Mouse (Mus musculus) stomach, embryonic 15.5 days (tissue): Measurements from ENCODE around the gene Sox15. TPM values are rescaled to one million over a fixed set of nuclear protein-coding genes. Genes with fewer than 3 reads are reported as not detected.
"Not testable (repeated sequence)": the region's sequence is repeated elsewhere in the genome, so short reads cannot be mapped to it uniquely, and the experiment has no call there.

Experiments
- ATAC-seq: fragments of 200-750 bp; cut with Nextera tagmentation; 2 replicates; pipeline ENCODE4 v1.8.0; 2017; ENCODE audit warnings: low read depth, moderate number of reproducible peaks, moderate TSS enrichment; ENCODE audit not compliant: insufficient read depth, low FRiP score
- H3K27ac ChIP-seq: fragments of 300-500 bp; sonication (generic); 2 replicates; pipeline ENCODE4 v1.5.1; 2015; ENCODE audit warnings: mild to moderate bottlenecking, inconsistent platforms
- H3K27me3 ChIP-seq: fragments of 300-500 bp; sonication (generic); replicated peaks from 2 replicates; pipeline ENCODE4 v1.6.1; 2015; ENCODE audit warnings: inconsistent platforms
- H3K36me3 ChIP-seq: fragments of 300-500 bp; sonication (generic); 2 replicates; pipeline ENCODE4 v1.6.1; 2015; ENCODE audit warnings: inconsistent platforms
- H3K4me1 ChIP-seq: fragments of 300-500 bp; sonication (generic); 2 replicates; pipeline ENCODE4 v1.6.1; 2015; ENCODE audit warnings: inconsistent platforms
- H3K4me2 ChIP-seq: fragments of 300-500 bp; sonication (generic); 2 replicates; pipeline ENCODE4 v1.6.1; 2015; ENCODE audit warnings: mild to moderate bottlenecking, inconsistent platforms
- H3K4me3 ChIP-seq: fragments of 300-500 bp; sonication (generic); replicated peaks from 2 replicates; pipeline ENCODE4 v1.5.1; 2015; ENCODE audit warnings: inconsistent platforms
- H3K9ac ChIP-seq: fragments of 300-500 bp; sonication (generic); 2 replicates; pipeline ENCODE4 v1.6.1; 2015; ENCODE audit warnings: inconsistent platforms
- H3K9me3 ChIP-seq: fragments of 300-500 bp; sonication (generic); 2 replicates; pipeline ENCODE4 v1.6.1; 2016; ENCODE audit warnings: inconsistent platforms
- WGBS: fragments of 180-500 bp; shearing (Covaris S2); methylation state at CpG from one replicate; pipeline ENCODE4 v1.1.7; 2015; 5-methylcytosine and 5-hydroxymethylcytosine counted together
- polyA plus RNA-seq: library from polyadenylated mRNA; unstranded; fragments of >200 nt; fragmentation: Nextera tagmentation; extraction: Ambion mirVana; gene quantifications from 2 replicates; pipeline ENCODE4 v1.2.1, GENCODE M21; 2015

Sox15 gene
- 3.7 and 6.0 TPM in 2 replicates for polyA plus RNA-seq

- H3K4me1 ChIP-seq: peaks cover 20% of the 10 kb centered on the region
- peak within 1 kb of the TSS; percentile 86 for H3K27ac ChIP-seq
- H3K9me3 ChIP-seq: no peaks in the 10 kb centered on the region
- peak within 1 kb of the TSS; percentile 40 for H3K4me2 ChIP-seq
- H3K27me3 ChIP-seq: no peaks in the 10 kb centered on the region
- H3K4me3 ChIP-seq: peak within 1 kb of the TSS; percentile 22
- H3K9ac ChIP-seq: peak within 1 kb of the TSS; percentile 5; the same call in 1 of the 2 replicates
- WGBS: 21% methylated on average over 34 of the region's 34 CpGs
- ATAC-seq: peak; percentile 65; the same call in 1 of the 2 replicates
- peaks cover 45% of the 10 kb centered on the region for H3K36me3 ChIP-seq
These were observed at the start of gene Sox15 for GRCm38 (mm10) chr11:69655264-69656064. Sox15 (plus strand) TSS chr11:69655314.

- Histone ChIP-seq H3K4me3 (peak within 1 kb of the TSS; percentile 59), H3K9ac (peak within 1 kb of the TSS; percentile 62), H3K4me2 (peak within 1 kb of the TSS; percentile 91), H3K4me1 (peaks cover 23% of the 10 kb centered on the region), H3K27ac (peak within 1 kb of the TSS; percentile 51), H3K9me3 (no peaks in the 10 kb centered on the region), H3K27me3 (peaks cover 10% of the 10 kb centered on the region; the same call in 1 of the 2 replicates), H3K36me3 (no peaks in the 10 kb centered on the region)
- WGBS: 3% methylated on average over 32 of the region's 32 CpGs
- ATAC-seq: peak; percentile 86
These were observed 49.2 kb upstream of the Sox15 start, which contains the start of gene Atp1b2 for GRCm38 (mm10) chr11:69605726-69606490. Atp1b2 (minus strand) TSS chr11:69605942.

GRCm38 (mm10) chr11:69606491-69606795 lies 48.7 kb upstream of the Sox15 start:
- ATAC-seq: no peak
- peaks cover 18% of the 10 kb centered on the region for H3K4me1 ChIP-seq
- 63% methylated on average over 2 of the region's 2 CpGs for WGBS
- no peak overlapping the region for H3K27ac ChIP-seq
- H3K9me3 ChIP-seq: no peaks in the 10 kb centered on the region
- H3K27me3 ChIP-seq: peaks cover 10% of the 10 kb centered on the region; the same call in 1 of the 2 replicates
- H3K9ac ChIP-seq: no peak overlapping the region
- peak overlapping the region; percentile 91 for H3K4me2 ChIP-seq
- H3K4me3 ChIP-seq: peak overlapping the region; percentile 59
- H3K36me3 ChIP-seq: no peaks in the 10 kb centered on the region

GRCm38 (mm10) chr11:69606832-69607231 lies 48.3 kb upstream of the Sox15 start:
- Histone ChIP-seq H3K27me3 (peaks cover 10% of the 10 kb centered on the region; the same call in 1 of the 2 replicates), H3K4me1 (peaks cover 15% of the 10 kb centered on the region), H3K27ac (no peak overlapping the region), H3K9ac (no peak overlapping the region), H3K36me3 (no peaks in the 10 kb centered on the region), H3K9me3 (no peaks in the 10 kb centered on the region), H3K4me3 (no peak overlapping the region), H3K4me2 (no peak overlapping the region)
- 85% methylated on average over 2 of the region's 2 CpGs for WGBS
- no peak for ATAC-seq

- Histone ChIP-seq H3K27me3 (peaks cover 10% of the 10 kb centered on the region; the same call in 1 of the 2 replicates), H3K27ac (no peak overlapping the region), H3K4me1 (peaks cover 10% of the 10 kb centered on the region), H3K36me3 (no peaks in the 10 kb centered on the region), H3K4me2 (no peak overlapping the region), H3K4me3 (no peak overlapping the region), H3K9me3 (no peaks in the 10 kb centered on the region), H3K9ac (no peak overlapping the region)
- WGBS: 85% methylated on average over 3 of the region's 3 CpGs
- ATAC-seq: no peak
These were observed 46.6 kb upstream of the Sox15 start for GRCm38 (mm10) chr11:69608525-69608924.

GRCm38 (mm10) chr11:69609416-69609815 lies 45.7 kb upstream of the Sox15 start:
- Histone ChIP-seq H3K27ac (no peak overlapping the region), H3K4me3 (no peak overlapping the region), H3K9me3 (no peaks in the 10 kb centered on the region), H3K36me3 (no peaks in the 10 kb centered on the region), H3K4me2 (no peak overlapping the region), H3K9ac (no peak overlapping the region), H3K27me3 (0 out of 2 replicates have a peak, but pooled peaks cover 5% of the 10 kb centered on the region), H3K4me1 (peaks cover 10% of the 10 kb centered on the region)
- ATAC-seq: no peak
- 57% methylated on average over 7 of the region's 7 CpGs for WGBS

- no peaks in the 10 kb centered on the region for H3K36me3 ChIP-seq
- no peaks in the 10 kb centered on the region for H3K27me3 ChIP-seq
- no peak overlapping the region for H3K4me3 ChIP-seq
- 55% methylated on average over 4 of the region's 4 CpGs for WGBS
- H3K4me2 ChIP-seq: no peak overlapping the region
- no peaks in the 10 kb centered on the region for H3K4me1 ChIP-seq
- no peak overlapping the region for H3K27ac ChIP-seq
- H3K9me3 ChIP-seq: no peaks in the 10 kb centered on the region
- H3K9ac ChIP-seq: no peak overlapping the region
- ATAC-seq: no peak
These were observed 44.2 kb upstream of the Sox15 start for GRCm38 (mm10) chr11:69610899-69611298.

GRCm38 (mm10) chr11:69613553-69614256 lies 41.4 kb upstream of the Sox15 start:
- H3K4me2 ChIP-seq: peak overlapping the region; percentile 40
- no peaks in the 10 kb centered on the region for H3K27me3 ChIP-seq
- H3K27ac ChIP-seq: no peak overlapping the region
- H3K4me3 ChIP-seq: no peak overlapping the region; the same call in 1 of the 2 replicates
- WGBS: 12% methylated on average over 19 of the region's 19 CpGs
- H3K36me3 ChIP-seq: no peaks in the 10 kb centered on the region
- H3K9me3 ChIP-seq: no peaks in the 10 kb centered on the region
- H3K4me1 ChIP-seq: no peaks in the 10 kb centered on the region
- H3K9ac ChIP-seq: no peak overlapping the region
- peak; percentile 62; the same call in 1 of the 2 replicates for ATAC-seq

- H3K4me2 ChIP-seq: peak overlapping the region; percentile 40; the same call in 1 of the 2 replicates
- not testable (repeated sequence) for H3K9ac ChIP-seq, H3K27me3 ChIP-seq, H3K4me3 ChIP-seq, H3K36me3 ChIP-seq, H3K27ac ChIP-seq, ATAC-seq, H3K4me1 ChIP-seq, H3K9me3 ChIP-seq
- 48% methylated on average over 11 of the region's 11 CpGs for WGBS
These were observed 40.9 kb upstream of the Sox15 start for GRCm38 (mm10) chr11:69614257-69614588.

- 0 out of 2 replicates have a peak, but pooled peaks cover 3% of the 10 kb centered on the region for H3K4me1 ChIP-seq
- H3K4me3 ChIP-seq: no peak overlapping the region
- H3K36me3 ChIP-seq: no peaks in the 10 kb centered on the region
- no peaks in the 10 kb centered on the region for H3K27me3 ChIP-seq
- no peak for ATAC-seq
- 50% methylated on average over 10 of the region's 10 CpGs for WGBS
- H3K9me3 ChIP-seq: no peaks in the 10 kb centered on the region
- H3K27ac ChIP-seq: no peak overlapping the region
- H3K9ac ChIP-seq: no peak overlapping the region
- no peak overlapping the region for H3K4me2 ChIP-seq
These were observed 38.3 kb upstream of the Sox15 start for GRCm38 (mm10) chr11:69616781-69617180.

- H3K9me3 ChIP-seq: no peaks in the 10 kb centered on the region
- ATAC-seq: no peak
- no peaks in the 10 kb centered on the region for H3K27me3 ChIP-seq
- H3K27ac ChIP-seq: no peak within 1 kb of the TSS
- H3K4me3 ChIP-seq: no peak within 1 kb of the TSS
- H3K4me2 ChIP-seq: no peak within 1 kb of the TSS
- 0 out of 2 replicates have a peak, but pooled peaks cover 9% of the 10 kb centered on the region for H3K4me1 ChIP-seq
- no peak within 1 kb of the TSS for H3K9ac ChIP-seq
- WGBS: 48% methylated on average over 5 of the region's 5 CpGs
- H3K36me3 ChIP-seq: no peaks in the 10 kb centered on the region
These were observed 37.3 kb upstream of the Sox15 start, which contains the start of gene Shbg for GRCm38 (mm10) chr11:69617805-69618204. Shbg (minus strand) TSS chr11:69617905.
